Mouse (Mus musculus) heart, postnatal 10 days (tissue): ENCODE data around the gene Cdkl4. TPM values are rescaled to one million over a fixed set of nuclear protein-coding genes. Genes with fewer than 3 reads are reported as not detected.

Experiments used
- DNase-seq, 2 experiments: peaks; one replicate each; pipeline ENCODE4 v3.0.0; 2021
- intact Hi-C: fragments of 180-260 bp; cut with DNase I; formaldehyde crosslinking; loops from one replicate; pipeline ENCODE4 v1.15.1; 2025
- total RNA-seq, 2 experiments: library from RNA; stranded (reverse); gene quantifications; 2 replicates each; pipeline ENCODE4 v1.2.3; 2021

Gene Cdkl4
- total RNA-seq, 2 experiments from 2014 or later, result not detected

GRCm38 (mm10) chr17:80521521-80522228, 55.9 kb downstream of the Cdkl4 start:
- intact Hi-C loops, result no loop called here

GRCm38 (mm10) chr17:80520537-80520936, 57.1 kb downstream of the Cdkl4 start:
- intact Hi-C loops, result no loop called here

More at GRCm38 (mm10) chr17:80521521-80522228, 55.9 kb downstream of the Cdkl4 start:
- no peak for DNase-seq

GRCm38 (mm10) chr17:80518811-80519210, 58.8 kb downstream of the Cdkl4 start:
- intact Hi-C loops, result no loop called here
- DNase-seq, result no peak

More at GRCm38 (mm10) chr17:80520537-80520936, 57.1 kb downstream of the Cdkl4 start:
- no peak for DNase-seq

GRCm38 (mm10) chr17:80517244-80517643, 60.4 kb downstream of the Cdkl4 start:
- intact Hi-C loops, result no loop called here
- no peak for DNase-seq

- no peak for DNase-seq
- intact Hi-C loops, result no loop called here
These were observed 61.7 kb downstream of the Cdkl4 start for GRCm38 (mm10) chr17:80515956-80516355.

GRCm38 (mm10) chr17:80515513-80515912, 62.1 kb downstream of the Cdkl4 start:
- intact Hi-C loops, result no loop called here
- DNase-seq, result no peak

GRCm38 (mm10) chr17:80513766-80514165, 63.8 kb downstream of the Cdkl4 start:
- DNase-seq, result no peak
- intact Hi-C loops, result loop anchor here (5.0 kb wide), 1 partner anchor 34 kb away; no protein-coding TSS in a partner anchor

GRCm38 (mm10) chr17:80510459-80510855, 67.2 kb downstream of the Cdkl4 start:
- DNase-seq, result no peak
- intact Hi-C loops, result loop anchor here (5.0 kb wide), 1 partner anchor 37 kb away; no protein-coding TSS in a partner anchor

GRCm38 (mm10) chr17:80509494-80510458, 67.8 kb downstream of the Cdkl4 start:
- intact Hi-C loops, result loop anchor here (5.0 kb wide), 1 partner anchor 38 kb away; no protein-coding TSS in a partner anchor
- DNase-seq, result no peak

GRCm38 (mm10) chr17:80505766-80506165, 71.8 kb downstream of the Cdkl4 start:
- DNase-seq, result no peak
- intact Hi-C loops, result no loop called here

GRCm38 (mm10) chr17:80505342-80505741, 72.3 kb downstream of the Cdkl4 start:
- no peak for DNase-seq
- intact Hi-C loops, result no loop called here

GRCm38 (mm10) chr17:80501805-80502172, 75.8 kb downstream of the Cdkl4 start:
- intact Hi-C loops, result no loop called here
- DNase-seq, result no peak

- intact Hi-C loops, result no loop called here
These were observed 76.4 kb downstream of the Cdkl4 start for GRCm38 (mm10) chr17:80501037-80501804.

GRCm38 (mm10) chr17:80500025-80500424, 77.6 kb downstream of the Cdkl4 start:
- DNase-seq, result no peak
- intact Hi-C loops, result no loop called here

More at GRCm38 (mm10) chr17:80501037-80501804, 76.4 kb downstream of the Cdkl4 start:
- DNase-seq, result peak in 1 of 2 experiments; percentile 22

- intact Hi-C loops, result no loop called here
- DNase-seq, result no peak
These were observed 78.9 kb downstream of the Cdkl4 start for GRCm38 (mm10) chr17:80498600-80499268.

- intact Hi-C loops, result no loop called here
These were observed 80.4 kb downstream of the Cdkl4 start for GRCm38 (mm10) chr17:80497183-80497601.

GRCm38 (mm10) chr17:80496607-80497170, 80.9 kb downstream of the Cdkl4 start:
- DNase-seq, result no peak
- intact Hi-C loops, result no loop called here

More at GRCm38 (mm10) chr17:80497183-80497601, 80.4 kb downstream of the Cdkl4 start:
- DNase-seq, result no peak

- no peak for DNase-seq
- intact Hi-C loops, result no loop called here
These were observed 81.4 kb downstream of the Cdkl4 start for GRCm38 (mm10) chr17:80496185-80496584.

GRCm38 (mm10) chr17:80493891-80494290, 83.7 kb downstream of the Cdkl4 start:
- intact Hi-C loops, result loop anchor here (5.0 kb wide), 1 partner anchor 38 kb away; no protein-coding TSS in a partner anchor

More at GRCm38 (mm10) chr17:80493891-80494290, 83.7 kb downstream of the Cdkl4 start:
- DNase-seq, result no peak
